Mouse (Mus musculus) mouse trophoblast stem cell (cell line): ENCODE measurements around the gene Iqch.

Experiments used
- in situ Hi-C, 2 experiments: fragments of 300-500 bp; cut with MseI, MboI; formaldehyde crosslinking; loops; 2 replicates in 1 of 2; 3 replicates in 1 of 2; pipeline ENCODE4 v1.15.1; 2025

Iqch gene

GRCm38 (mm10) chr9:63602043-63602939, at the start of gene Iqch, which contains the start of gene Aagab:
TSS of gene Iqch (minus strand) at chr9:63602493.
TSS of gene Aagab (plus strand) at chr9:63602660.
- in situ Hi-C loops, result no loop called here

GRCm38 (mm10) chr9:63651594-63651993, 49.3 kb upstream of the Iqch start:
- in situ Hi-C loops, result no loop called here

DNA sequence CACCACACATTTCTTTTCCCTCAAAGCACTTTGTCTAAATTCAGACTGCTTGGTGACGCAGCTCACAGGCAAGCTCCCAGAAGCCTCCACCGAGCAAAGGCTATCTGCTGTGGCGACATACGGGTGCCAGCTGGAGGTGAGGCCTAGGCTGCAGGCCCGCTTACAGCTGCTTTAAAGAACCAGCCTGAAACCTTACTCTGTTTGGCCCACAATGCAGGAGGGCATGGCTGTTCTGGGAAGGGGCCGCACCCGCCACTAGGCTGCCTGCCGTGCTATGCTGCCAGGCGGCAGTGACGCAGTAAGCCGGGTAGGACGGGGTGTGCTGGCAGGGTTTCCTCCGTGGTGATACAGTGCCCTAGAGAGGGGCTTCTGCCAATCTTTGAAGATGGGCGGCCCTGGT, 48.6 kb upstream of the Iqch start:
- in situ Hi-C loops, result no loop called here

DNA sequence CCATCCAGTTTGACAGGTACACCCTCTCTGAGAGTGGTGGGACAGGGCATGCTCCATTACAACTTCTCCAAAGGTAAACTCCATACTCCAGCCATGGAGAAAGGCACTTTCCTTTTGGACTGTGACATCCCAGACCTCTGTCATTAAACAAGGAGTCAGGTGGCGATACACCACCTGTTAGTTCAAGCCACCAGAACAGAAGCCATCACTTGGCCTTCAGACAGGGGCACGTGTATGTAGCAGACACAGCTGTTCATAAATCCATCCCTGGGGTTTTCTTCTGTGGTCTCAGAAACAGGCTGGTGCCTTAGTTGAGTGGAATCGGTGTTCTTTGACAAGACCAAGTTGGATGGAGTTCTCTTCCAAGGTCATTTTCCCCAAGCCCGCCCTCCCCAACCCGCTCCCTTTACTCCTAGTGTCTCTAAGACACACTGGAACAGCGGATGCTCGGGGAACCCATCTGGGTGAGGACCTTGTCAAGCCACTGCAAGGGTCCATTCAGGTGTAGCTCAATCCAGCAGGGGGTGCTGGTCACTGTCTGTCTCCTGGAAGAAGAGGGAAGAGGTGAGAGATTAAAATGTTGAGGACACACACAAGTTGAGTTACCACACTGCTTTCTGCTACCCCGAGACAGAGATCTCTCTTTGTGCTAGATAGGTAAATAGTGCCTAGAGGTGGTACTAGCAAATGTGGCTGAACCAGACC, 47.7 kb upstream of the Iqch start:
- in situ Hi-C loops, result loop anchor here in 1 of 2 experiments (25.0 kb wide), 1 partner anchor 187 kb away; no protein-coding TSS in a partner anchor

GRCm38 (mm10) chr9:63648520-63648918, 46.2 kb upstream of the Iqch start:
- in situ Hi-C loops, result loop anchor here in 1 of 2 experiments (25.0 kb wide), 1 partner anchor 189 kb away; no protein-coding TSS in a partner anchor

GRCm38 (mm10) chr9:63647581-63648519, 45.6 kb upstream of the Iqch start:
- in situ Hi-C loops, result loop anchor here in 1 of 2 experiments (25.0 kb wide), 1 partner anchor 189 kb away; no protein-coding TSS in a partner anchor

DNA sequence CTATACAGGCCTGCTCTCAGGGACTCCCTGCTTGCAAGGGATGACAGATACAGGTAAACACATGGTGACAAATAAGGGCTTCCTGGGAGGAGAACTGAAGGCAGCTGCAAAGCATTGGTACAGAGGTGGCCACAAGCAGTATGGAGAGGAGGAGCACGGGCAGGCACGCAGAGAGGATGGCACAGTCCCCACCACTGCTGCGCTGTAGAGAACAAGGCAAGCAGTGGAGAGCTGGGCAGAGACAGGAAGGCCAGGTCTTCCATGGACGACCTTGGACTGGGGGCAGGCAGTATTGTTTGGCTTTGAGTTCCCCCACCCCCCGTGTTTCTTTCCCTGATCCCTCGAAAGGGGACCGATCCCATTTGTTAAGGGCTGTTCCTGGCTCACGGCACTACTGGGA, 42.8 kb upstream of the Iqch start:
- in situ Hi-C loops, result loop anchor here in 1 of 2 experiments (25.0 kb wide), 1 partner anchor 192 kb away; no protein-coding TSS in a partner anchor

GRCm38 (mm10) chr9:63644011-63644410, 41.7 kb upstream of the Iqch start:
- in situ Hi-C loops, result loop anchor here in 1 of 2 experiments (25.0 kb wide), 1 partner anchor 193 kb away; no protein-coding TSS in a partner anchor

GRCm38 (mm10) chr9:63641983-63642646, 39.8 kb upstream of the Iqch start:
- in situ Hi-C loops, result loop anchor here in 1 of 2 experiments (25.0 kb wide), 1 partner anchor 195 kb away; no protein-coding TSS in a partner anchor

- in situ Hi-C loops, result loop anchor here (10.0 to 25.0 kb wide), 2 partner anchors 201 to 209 kb away; no protein-coding TSS in a partner anchor
These were observed 33.8 kb upstream of the Iqch start for GRCm38 (mm10) chr9:63636113-63636512.

DNA sequence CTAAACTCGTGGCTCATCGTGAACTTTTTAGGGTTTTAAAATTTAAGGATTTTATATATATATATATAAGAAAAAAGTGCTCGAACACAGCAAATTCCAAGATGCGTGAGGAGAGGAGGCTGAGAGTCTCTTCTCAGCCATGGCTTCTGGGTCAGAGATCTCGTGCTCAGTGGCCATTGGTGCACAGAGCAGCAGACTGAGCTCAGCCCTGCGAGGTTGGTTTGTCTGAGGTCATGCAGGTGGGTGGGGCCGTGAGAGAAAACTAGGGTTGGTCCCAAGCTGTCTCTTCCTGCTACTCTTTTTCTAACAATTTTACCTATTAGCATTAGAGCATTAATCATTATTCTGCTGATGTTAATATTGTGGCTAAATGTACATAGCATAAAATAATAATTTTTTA, 31.0 kb upstream of the Iqch start:
- in situ Hi-C loops, result loop anchor here (10.0 to 25.0 kb wide), 2 partner anchors 204 to 211 kb away; no protein-coding TSS in a partner anchor

GRCm38 (mm10) chr9:63632924-63633323, 30.6 kb upstream of the Iqch start:
- in situ Hi-C loops, result loop anchor here (10.0 to 25.0 kb wide), 2 partner anchors 204 to 212 kb away; no protein-coding TSS in a partner anchor

DNA sequence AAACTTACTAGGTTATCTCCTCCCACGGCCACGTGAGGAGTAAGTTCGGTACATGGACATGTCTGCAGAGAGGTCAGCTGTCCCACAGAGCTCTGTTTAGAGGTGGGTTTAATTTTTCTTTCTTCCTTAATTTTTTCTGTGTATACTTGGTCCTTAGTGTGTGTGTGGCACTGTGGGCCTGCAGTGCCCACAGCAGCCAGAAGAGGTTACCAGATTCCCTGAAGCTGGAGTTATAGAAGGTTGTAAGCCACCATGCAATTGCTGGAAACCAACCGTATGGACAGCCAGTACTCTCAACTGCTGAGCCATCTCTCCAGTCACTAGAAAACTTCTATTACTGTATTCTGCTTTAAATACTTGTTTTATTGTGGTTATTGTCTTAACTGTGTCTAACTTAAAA, 29.8 kb upstream of the Iqch start:
- in situ Hi-C loops, result loop anchor here (10.0 to 25.0 kb wide), 2 partner anchors 205 to 213 kb away; no protein-coding TSS in a partner anchor

DNA sequence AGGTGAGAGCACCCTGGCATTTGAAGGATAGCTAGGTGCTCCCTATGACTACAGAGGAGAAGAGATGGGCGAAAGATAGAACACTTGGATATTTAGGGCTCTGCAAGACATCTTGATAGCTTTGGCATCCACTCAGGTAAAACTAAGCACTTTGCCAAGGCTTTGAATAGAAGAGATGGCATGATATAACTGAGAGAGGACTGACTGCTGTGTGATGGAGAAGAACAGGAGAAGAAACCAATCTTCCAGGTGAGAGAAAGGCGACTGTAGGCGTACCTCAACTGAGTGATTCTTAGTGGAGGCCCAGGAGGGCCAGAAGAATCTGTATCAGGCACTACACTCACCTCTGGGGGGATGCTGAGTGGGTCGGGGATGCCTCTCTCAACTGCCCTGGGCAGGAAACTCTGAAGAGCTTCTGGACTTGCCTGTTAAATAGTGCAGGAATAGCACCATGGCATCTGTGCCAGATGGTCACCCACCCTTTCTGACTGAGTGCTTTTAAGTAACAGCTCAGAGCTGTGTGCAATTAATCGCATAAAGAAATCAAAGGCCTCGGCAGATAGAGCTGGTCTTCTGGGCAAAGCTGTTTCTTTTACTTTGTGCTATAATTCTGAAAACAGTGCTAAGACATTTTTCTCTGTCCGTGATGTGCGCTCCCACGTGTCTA, 22.9 kb upstream of the Iqch start:
- in situ Hi-C loops, result loop anchor here in 1 of 2 experiments (25.0 kb wide), 1 partner anchor 212 kb away; no protein-coding TSS in a partner anchor

- in situ Hi-C loops, result no loop called here
These were observed 21.7 kb upstream of the Iqch start for GRCm38 (mm10) chr9:63623895-63624569.

DNA sequence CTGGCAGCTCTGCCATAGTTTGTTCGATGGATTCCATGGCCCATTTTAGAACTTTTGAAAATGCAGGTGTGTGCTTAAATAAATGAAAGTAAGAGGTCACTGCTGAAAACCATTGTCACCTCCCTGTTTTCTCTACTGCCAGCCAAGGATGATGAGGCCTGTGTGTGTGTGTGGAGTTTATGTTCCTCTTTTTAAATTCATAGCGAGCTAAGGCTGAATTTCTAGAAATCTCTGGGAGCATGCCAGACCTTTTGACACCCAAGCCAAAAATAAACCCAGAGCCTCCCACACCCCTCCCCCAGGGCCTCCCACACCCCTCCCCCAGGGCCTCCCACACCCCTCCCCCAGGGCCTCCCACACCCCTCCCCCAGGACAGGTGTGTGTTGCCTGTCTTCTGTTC, 15.7 kb upstream of the Iqch start:
- in situ Hi-C loops, result no loop called here

- in situ Hi-C loops, result no loop called here
These were observed 12.0 kb upstream of the Iqch start for GRCm38 (mm10) chr9:63614018-63614985.

DNA sequence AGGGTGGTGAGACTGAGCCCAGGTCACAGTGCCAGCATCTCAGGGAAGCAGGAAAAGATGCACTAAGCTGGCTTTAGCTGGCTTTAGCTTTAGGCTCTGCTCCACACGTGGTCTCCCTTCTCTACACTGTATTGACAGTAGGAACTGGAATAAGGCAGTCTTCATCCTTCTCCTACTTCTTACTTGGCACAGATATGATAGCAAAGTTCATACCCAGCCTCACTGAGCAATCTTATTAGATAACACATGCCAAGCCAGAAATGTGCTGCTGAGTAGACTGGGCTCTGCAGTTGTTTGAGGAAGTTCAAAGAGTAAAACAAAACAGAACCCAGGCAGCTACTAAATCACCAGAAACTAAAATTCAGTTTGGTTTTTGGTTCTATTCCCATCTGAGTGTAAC, 11.3 kb upstream of the Iqch start:
- in situ Hi-C loops, result no loop called here
